Mouse (Mus musculus): Measurements from ENCODE around the gene Six3.

Six3 gene

DNA sequence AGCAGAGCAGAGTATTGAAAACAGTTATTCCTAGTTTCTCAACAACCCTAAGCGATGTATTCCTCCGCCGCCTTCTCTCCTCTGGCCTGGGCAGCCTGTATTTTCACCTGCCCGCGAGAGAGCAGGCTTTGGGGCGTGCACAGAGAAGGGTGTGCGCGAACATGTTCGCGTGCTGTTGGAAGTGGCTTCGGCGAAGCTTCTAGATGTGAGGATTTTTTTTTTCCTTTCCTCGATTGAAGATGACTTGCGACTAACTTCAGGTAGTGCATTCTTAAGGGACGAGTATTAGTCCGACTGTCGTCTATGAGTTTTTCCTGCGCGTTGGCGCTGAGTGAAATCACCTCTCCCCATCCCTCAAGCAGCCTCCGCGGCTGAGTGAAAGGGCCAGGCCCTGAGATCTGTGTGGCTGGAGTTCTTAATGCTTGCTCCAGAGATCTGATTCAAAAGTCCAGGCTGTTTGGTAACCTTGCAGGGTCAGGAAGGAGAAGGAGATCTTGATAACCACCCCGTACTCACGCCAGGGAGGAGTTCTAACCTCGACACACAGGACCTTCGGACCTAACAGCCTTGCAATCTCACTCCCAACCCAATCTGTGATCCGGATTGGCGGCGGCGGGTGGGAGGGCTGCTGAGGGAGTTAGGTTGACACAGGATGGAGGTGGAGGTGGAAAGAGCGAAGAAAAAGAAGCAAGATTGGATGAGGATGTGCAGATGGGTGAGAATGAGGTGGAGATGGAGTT lies 712 bp upstream of the Six3 start:
- DNase-seq (ENCODE audit: low read depth, low spot score) = no peak

DNA sequence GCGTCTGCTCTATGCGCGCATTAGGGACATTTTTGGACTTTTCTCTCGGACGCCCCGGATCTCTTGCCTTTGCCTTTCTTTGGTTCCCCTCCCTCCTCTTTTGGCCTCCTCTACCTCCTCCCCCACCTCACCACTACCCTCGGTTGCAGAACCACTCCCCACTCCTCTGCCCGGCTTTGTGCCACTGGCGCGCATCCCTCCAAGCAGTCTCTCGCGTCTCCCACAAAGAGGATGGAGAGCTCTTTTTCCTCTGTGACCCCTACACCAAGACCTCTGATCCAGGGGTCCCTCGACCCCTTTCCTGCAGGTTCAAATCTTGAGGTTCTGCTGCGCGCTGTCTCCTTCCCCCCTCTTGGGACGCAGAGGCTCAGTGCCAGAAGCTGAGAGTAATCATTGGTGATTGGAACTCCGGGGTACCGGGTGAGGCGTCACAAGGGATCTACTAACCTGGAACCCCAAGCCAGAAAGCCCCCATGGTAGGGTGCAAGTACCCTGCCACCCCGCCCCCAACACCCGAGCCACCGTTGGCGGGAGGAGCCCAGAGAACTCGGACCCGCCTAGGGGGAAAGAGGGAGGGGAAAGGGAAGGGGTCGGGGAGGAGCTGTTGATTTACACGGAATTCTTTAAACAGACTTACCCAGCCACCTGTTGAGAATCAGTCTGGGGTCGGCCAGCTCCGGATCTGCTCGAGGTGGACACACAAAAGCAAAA lies 758 bp downstream of the Six3 start:
- DNase-seq (ENCODE audit: low read depth, low spot score) = no peak

DNA sequence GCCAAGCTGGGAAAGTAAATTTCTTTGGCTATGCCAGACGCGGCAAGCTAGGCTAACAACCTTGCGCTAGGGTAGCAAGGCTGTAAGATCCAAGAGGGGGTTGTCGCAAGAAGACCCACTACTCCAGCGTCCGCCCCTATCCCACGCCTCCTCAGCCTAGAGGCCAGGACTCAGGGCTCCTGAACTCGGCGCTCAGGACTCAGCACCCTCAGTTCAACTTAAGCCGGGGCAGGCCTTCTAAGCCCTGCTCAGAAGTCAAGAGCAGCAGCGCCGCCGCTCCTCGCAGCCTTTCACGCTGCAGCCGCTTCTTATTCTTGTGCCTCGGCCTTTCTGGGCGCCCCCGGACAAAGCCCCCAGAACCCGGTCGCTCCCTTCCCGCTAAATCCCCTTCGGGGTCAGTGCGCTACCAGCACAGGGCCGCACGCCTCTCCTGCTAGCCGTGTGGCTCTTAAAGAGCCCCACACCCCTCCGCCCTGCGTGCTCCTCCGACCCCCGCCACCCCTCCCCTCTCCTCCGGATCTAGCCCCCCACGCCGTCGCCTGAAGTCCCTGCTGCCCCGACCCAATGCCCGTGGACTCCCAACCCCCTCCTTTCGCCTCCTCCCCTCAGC lies 1.4 kb downstream of the Six3 start:
- DNase-seq (ENCODE audit: low read depth, low spot score) = no peak

GRCm38 (mm10) chr17:85615586-85615985 lies 2.2 kb downstream of the Six3 start:
- DNase-seq (ENCODE audit: low read depth, low spot score) = no peak

GRCm38 (mm10) chr17:85616526-85617500 lies 3.4 kb downstream of the Six3 start:
- DNase-seq (ENCODE audit: low read depth, low spot score) = no peak

DNA sequence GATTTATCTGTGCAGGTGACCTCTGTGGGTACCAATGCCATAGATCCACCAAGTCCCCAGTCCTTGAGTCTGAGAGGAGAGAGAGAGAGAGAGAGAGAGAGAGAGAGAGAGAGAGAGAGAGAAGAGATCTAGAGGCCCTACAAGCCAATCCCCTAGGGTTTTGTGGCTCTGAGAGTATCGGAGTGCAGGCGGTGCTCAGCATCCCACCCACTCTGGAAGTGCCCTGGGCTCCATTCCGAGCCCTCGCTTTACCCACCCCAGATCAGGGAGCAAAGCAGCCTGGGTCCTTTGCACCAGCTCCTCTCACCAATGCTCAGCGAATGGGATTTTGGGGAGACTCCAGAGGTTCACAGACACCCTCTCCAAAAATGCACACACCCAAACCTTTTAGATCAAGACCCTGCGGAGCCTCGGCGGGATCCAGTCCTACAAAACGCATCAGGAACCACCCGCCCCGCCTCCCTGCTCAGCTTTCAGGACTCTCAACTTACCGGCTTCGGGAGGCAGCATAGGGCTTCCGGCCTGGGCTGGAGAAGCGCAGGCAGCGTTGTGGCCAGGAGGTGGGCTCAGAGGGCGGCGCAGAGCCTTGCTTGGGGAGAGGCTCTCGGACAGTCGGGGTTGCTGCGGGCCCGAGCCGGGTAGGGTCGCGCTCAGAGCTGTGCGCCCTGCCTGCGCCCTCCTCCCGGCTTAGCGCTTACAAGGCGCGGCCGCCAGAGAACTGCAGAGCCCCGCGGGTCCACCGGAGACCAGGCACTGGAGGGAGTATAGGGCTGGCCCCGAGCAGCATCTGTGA lies 4.4 kb downstream of the Six3 start:
- DNase-seq (ENCODE audit: low read depth, low spot score) = no peak

DNA sequence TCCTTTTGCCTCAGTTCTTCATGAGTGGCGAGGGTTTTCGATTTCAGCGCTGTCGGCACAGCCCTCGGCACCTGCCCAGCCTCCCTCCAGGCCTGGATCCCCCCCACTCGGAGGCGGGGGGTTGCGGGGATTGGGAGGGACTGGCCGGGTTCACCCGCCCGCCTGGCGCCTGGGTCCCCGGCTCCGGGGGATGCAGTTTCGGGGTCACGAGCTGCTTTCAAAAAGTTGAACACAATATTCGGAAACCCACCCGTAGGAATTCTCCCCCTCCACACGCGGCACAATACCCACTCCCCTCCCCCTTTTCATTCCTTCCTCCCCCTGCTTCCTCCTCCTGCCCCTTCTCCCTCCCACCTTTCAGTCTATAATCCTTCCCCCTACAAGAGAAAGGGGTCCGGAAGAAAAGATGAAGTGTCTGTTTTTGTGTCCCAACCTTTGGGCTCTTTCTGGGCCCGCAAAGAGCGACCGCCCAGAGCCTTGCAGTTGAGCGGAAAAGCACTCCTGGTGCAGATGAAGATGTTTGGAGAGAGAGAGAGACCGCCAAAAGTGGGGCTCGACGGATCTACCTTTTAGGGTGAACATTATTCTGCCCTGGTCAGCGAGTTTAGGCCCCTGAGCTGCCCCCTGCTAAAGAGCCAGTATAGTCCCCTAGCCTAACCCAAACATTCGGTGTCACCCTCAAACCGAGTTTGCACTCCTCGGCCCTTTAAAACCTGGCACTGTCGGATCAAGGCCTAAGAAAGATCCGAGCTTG lies 5.1 kb downstream of the Six3 start:
- DNase-seq (ENCODE audit: low read depth, low spot score) = no peak

- DNase-seq (ENCODE audit: low read depth, low spot score) = no peak
These were observed 6.0 kb downstream of the Six3 start for GRCm38 (mm10) chr17:85619113-85620085.

GRCm38 (mm10) chr17:85620086-85620481 lies 6.7 kb downstream of the Six3 start:
- no peak for DNase-seq (ENCODE audit: low read depth, low spot score)

GRCm38 (mm10) chr17:85620680-85621504 lies 7.5 kb downstream of the Six3 start:
- DNase-seq (ENCODE audit: low read depth, low spot score) = no peak

- DNase-seq (ENCODE audit: low read depth, low spot score) = no peak
These were observed 8.3 kb downstream of the Six3 start for GRCm38 (mm10) chr17:85621505-85622310.

- DNase-seq (ENCODE audit: low read depth, low spot score) = no peak
These were observed 9.2 kb downstream of the Six3 start for GRCm38 (mm10) chr17:85622493-85623157.

GRCm38 (mm10) chr17:85623161-85624050 lies 10.0 kb downstream of the Six3 start:
- no peak for DNase-seq (ENCODE audit: low read depth, low spot score)

GRCm38 (mm10) chr17:85624051-85624420 lies 10.6 kb downstream of the Six3 start:
- DNase-seq (ENCODE audit: low read depth, low spot score) = no peak
